In genomic region chr1:77504813-77505212, GRCm38 (mm10) we compare ENCODE assay signal across 12 mouse cellular contexts. TPM values are rescaled to one million over a fixed set of nuclear protein-coding genes. Genes with fewer than 3 reads are reported as not detected.
DNase-seq lines count a peak whose midpoint lies in the region; ATAC-seq and TF ChIP-seq lines count a peak whose summit lies in the region.
"Had no signal": no experiment of that assay in that cellular context is flagged by ENCODE, and none has a peak within 500 bp of the region (broad histone marks: within the 10 kb centered on the region; RNA-seq: fewer than 3 reads in every experiment).

No protein-coding gene starts in this region.

- no peak overlapping the region for H3K27ac ChIP-seq in lung, embryonic 14.5 days (ENCODE audit: low read depth)
- no peak overlapping the region for H3K27ac ChIP-seq in lung, postnatal 0 days (ENCODE audit: low read length)
- H3K27ac ChIP-seq in forebrain, embryonic 13.5 days, result 0 out of 2 replicates have a peak overlapping the region, but pooled peaks have one; percentile 68
- no peak overlapping the region for H3K27ac ChIP-seq in limb, embryonic 12.5 days
- no peak overlapping the region for H3K27ac ChIP-seq in neural tube, embryonic 15.5 days (replicated peaks)
- H3K27ac ChIP-seq in gastrocnemius, adult 2 months, result no peak overlapping the region

- 48% methylated on average over 2 of the region's 2 CpGs for WGBS in lung, embryonic 14.5 days
- WGBS in lung, postnatal 0 days, result 52% methylated on average over 2 of the region's 2 CpGs
- WGBS in forebrain, embryonic 13.5 days, result 19% methylated on average over 2 of the region's 2 CpGs
- 62% methylated on average over 2 of the region's 2 CpGs for WGBS in limb, embryonic 12.5 days
- WGBS in neural tube, embryonic 15.5 days, result 44% methylated on average over 2 of the region's 2 CpGs

- intact Hi-C loops in gastrocnemius, adult 2 months (cut with DNase I), result no loop called here

- no peak for DNase-seq in lung, embryonic 14.5 days
- DNase-seq in lung, postnatal 0 days (ENCODE audit: low spot score), result no peak
- no peak for DNase-seq in right cerebral cortex, postnatal 4 days
- DNase-seq in right cerebral cortex, adult 18-20 months, result no peak
- DNase-seq in gastrocnemius, adult 2 months, result no peak
- DNase-seq: cerebellum, adult 9-10 months; retina, postnatal 1 day had no signal

- no peak for ATAC-seq in lung, embryonic 14.5 days (ENCODE audit: insufficient read depth)
- ATAC-seq in lung, postnatal 0 days, result no peak
- no peak for ATAC-seq in forebrain, embryonic 13.5 days
- ATAC-seq in limb, embryonic 12.5 days (ENCODE audit: insufficient number of reproducible peaks, insufficient read depth, low FRiP score, low TSS enrichment, low read depth), result no peak
- ATAC-seq in neural tube, embryonic 15.5 days (ENCODE audit: low FRiP score), result no peak
- ATAC-seq: CD4-positive, CD25-positive, alpha-beta regulatory T cell, adult 4 months had no signal

- TF ChIP-seq EP300 in lung, postnatal 0 days (IDR thresholded peaks at IDR 0.05), result no peak

- no peaks in the 10 kb centered on the region for H3K9me3 ChIP-seq in lung, embryonic 14.5 days (ENCODE audit: low read depth, low read length)
- H3K9me3 ChIP-seq in lung, postnatal 0 days (ENCODE audit: low read length), result no peaks in the 10 kb centered on the region
- H3K9me3 ChIP-seq in forebrain, embryonic 13.5 days (replicated peaks), result no peaks in the 10 kb centered on the region
- no peaks in the 10 kb centered on the region for H3K9me3 ChIP-seq in limb, embryonic 12.5 days
- no peaks in the 10 kb centered on the region for H3K9me3 ChIP-seq in neural tube, embryonic 15.5 days (replicated peaks)

- no peak for TF ChIP-seq CTCF in lung, embryonic 14.5 days (IDR thresholded peaks at IDR 0.05; ENCODE audit: low read depth)
- no peak for TF ChIP-seq CTCF in lung, postnatal 0 days (IDR thresholded peaks at IDR 0.05)
- TF ChIP-seq CTCF in gastrocnemius, adult 2 months (IDR thresholded peaks at IDR 0.05), result no peak

- H3K27me3 ChIP-seq in lung, embryonic 14.5 days (ENCODE audit: insufficient read depth, low read length), result no peaks in the 10 kb centered on the region
- H3K27me3 ChIP-seq in lung, postnatal 0 days (replicated peaks; ENCODE audit: insufficient read depth, low read length), result no peaks in the 10 kb centered on the region
- no peaks in the 10 kb centered on the region for H3K27me3 ChIP-seq in forebrain, embryonic 13.5 days
- H3K27me3 ChIP-seq in limb, embryonic 12.5 days, result 0 out of 2 replicates have a peak, but pooled peaks cover 3% of the 10 kb centered on the region
- H3K27me3 ChIP-seq in neural tube, embryonic 15.5 days (replicated peaks), result no peaks in the 10 kb centered on the region; the same call in 1 of the 2 replicates

- no peaks in the 10 kb centered on the region for H3K4me1 ChIP-seq in lung, embryonic 14.5 days (ENCODE audit: insufficient read depth)
- H3K4me1 ChIP-seq in lung, postnatal 0 days (ENCODE audit: insufficient read depth, low read depth, low read length), result no peaks in the 10 kb centered on the region
- peaks cover 100% of the 10 kb centered on the region for H3K4me1 ChIP-seq in forebrain, embryonic 13.5 days
- H3K4me1 ChIP-seq in limb, embryonic 12.5 days (replicated peaks), result peaks cover 67% of the 10 kb centered on the region
- peaks cover 61% of the 10 kb centered on the region for H3K4me1 ChIP-seq in neural tube, embryonic 15.5 days

- H3K9ac ChIP-seq in lung, embryonic 14.5 days, result no peak overlapping the region
- H3K9ac ChIP-seq in lung, postnatal 0 days (replicated peaks; ENCODE audit: low read depth), result no peak overlapping the region
- H3K9ac ChIP-seq in forebrain, embryonic 13.5 days, result peak overlapping the region; percentile 39
- H3K9ac ChIP-seq in limb, embryonic 12.5 days (replicated peaks), result no peak overlapping the region
- no peak overlapping the region for H3K9ac ChIP-seq in neural tube, embryonic 15.5 days (replicated peaks)

- no peak overlapping the region for H3K4me3 ChIP-seq in lung, embryonic 14.5 days (ENCODE audit: low read depth, low read length)
- H3K4me3 ChIP-seq in lung, postnatal 0 days (ENCODE audit: low read depth, low read length), result no peak overlapping the region
- H3K4me3 ChIP-seq in forebrain, embryonic 13.5 days, result peak overlapping the region; percentile 33
- peak overlapping the region; percentile 8; the same call in 1 of the 2 replicates for H3K4me3 ChIP-seq in limb, embryonic 12.5 days (replicated peaks)
- H3K4me3 ChIP-seq in neural tube, embryonic 15.5 days (replicated peaks), result peak overlapping the region; percentile 27
- H3K4me3 ChIP-seq in gastrocnemius, adult 2 months, result no peak overlapping the region

- H3K36me3 ChIP-seq in lung, embryonic 14.5 days (ENCODE audit: insufficient read depth), result peaks cover 15% of the 10 kb centered on the region; the same call in 1 of the 2 replicates
- peaks cover 5% of the 10 kb centered on the region; the same call in 1 of the 2 replicates for H3K36me3 ChIP-seq in lung, postnatal 0 days (ENCODE audit: insufficient read depth, low read length)
- peaks cover 24% of the 10 kb centered on the region for H3K36me3 ChIP-seq in forebrain, embryonic 13.5 days (ENCODE audit: poor library complexity, severe bottlenecking)
- H3K36me3 ChIP-seq in limb, embryonic 12.5 days, result peaks cover 80% of the 10 kb centered on the region
- 0 out of 2 replicates have a peak, but pooled peaks cover 2% of the 10 kb centered on the region for H3K36me3 ChIP-seq in neural tube, embryonic 15.5 days

- H3K4me2 ChIP-seq in lung, embryonic 14.5 days, result 0 out of 2 replicates have a peak overlapping the region, but pooled peaks have one; percentile 3
- H3K4me2 ChIP-seq in lung, postnatal 0 days (replicated peaks; ENCODE audit: low read depth, low read length), result no peak overlapping the region
- peak overlapping the region; percentile 95 for H3K4me2 ChIP-seq in forebrain, embryonic 13.5 days
- H3K4me2 ChIP-seq in limb, embryonic 12.5 days, result peak overlapping the region; percentile 52
- H3K4me2 ChIP-seq in neural tube, embryonic 15.5 days, result peak overlapping the region; percentile 53
- H3K4me2 ChIP-seq: liver, embryonic 11.5 days had no signal

RNA-seq across cellular contexts. Expression of gene Epha4, which starts 10.1 kb away (rescaled TPM):
- 18.0 and 21.9 TPM in 2 replicates for polyA plus RNA-seq in lung, embryonic 14.5 days (2014; fragmentation: Nextera tagmentation; extraction: Ambion mirVana)
- 9.5 and 9.6 TPM in 2 replicates for polyA plus RNA-seq in lung, postnatal 0 days (2015; fragmentation: Nextera tagmentation; extraction: Ambion mirVana)
- polyA plus RNA-seq in forebrain, embryonic 13.5 days (2015; fragmentation: Nextera tagmentation; extraction: Ambion mirVana), result 80.7 and 83.6 TPM in 2 replicates
- polyA plus RNA-seq in limb, embryonic 12.5 days (2016; fragmentation: Nextera tagmentation; extraction: Ambion mirVana), result 57.7 and 58.5 TPM in 2 replicates
- polyA plus RNA-seq in neural tube, embryonic 15.5 days (2015; fragmentation: Nextera tagmentation; extraction: Ambion mirVana), result 27.9 and 36.8 TPM in 2 replicates
- 1 to 10 TPM; 1.4 to 3.0 TPM for total RNA-seq in gastrocnemius, adult 2 months (2021)

Comparison
In these comparisons a context has a peak if more than half of its experiments do, and no peak if none do; other contexts are left out.
1. H3K4me3 ChIP-seq: peak in forebrain, embryonic 13.5 days (single experiment), limb, embryonic 12.5 days (single experiment) and neural tube, embryonic 15.5 days (single experiment); none in lung, embryonic 14.5 days (single experiment), lung, postnatal 0 days (single experiment) and gastrocnemius, adult 2 months (single experiment).